17 mouse cellular contexts compared by ENCODE assay signal in genomic region chr2:119377826-119378225, GRCm38 (mm10). TPM values are rescaled to one million over a fixed set of nuclear protein-coding genes. Genes with fewer than 3 reads are reported as not detected.
DNase-seq lines count a peak whose midpoint lies in the region; ATAC-seq and TF ChIP-seq lines count a peak whose summit lies in the region.
"Had no signal": no experiment of that assay in that cellular context is flagged by ENCODE, and none has a peak within 500 bp of the region (broad histone marks: within the 10 kb centered on the region; RNA-seq: fewer than 3 reads in every experiment).

No protein-coding gene starts in this region.

- H3K9ac ChIP-seq in heart, embryonic 13.5 days: no peak overlapping the region
- no peak overlapping the region for H3K9ac ChIP-seq in kidney, postnatal 0 days (ENCODE audit: low read depth, low read length)
- no peak overlapping the region for H3K9ac ChIP-seq in lung, embryonic 16.5 days (ENCODE audit: low read length)
- H3K9ac ChIP-seq: hindbrain, embryonic 14.5 days had no signal

- no peak for TF ChIP-seq CTCF in kidney, postnatal 0 days (IDR thresholded peaks at IDR 0.05; ENCODE audit: low read depth)

- H3K4me2 ChIP-seq in heart, embryonic 13.5 days: no peak overlapping the region
- no peak overlapping the region for H3K4me2 ChIP-seq in kidney, postnatal 0 days (ENCODE audit: low read length)
- H3K4me2 ChIP-seq in lung, embryonic 16.5 days (ENCODE audit: low read depth, low read length): no peak overlapping the region
- H3K4me2 ChIP-seq: hindbrain, embryonic 14.5 days had no signal

- no peak overlapping the region for H3K4me3 ChIP-seq in heart, embryonic 13.5 days
- H3K4me3 ChIP-seq in kidney, postnatal 0 days (replicated peaks; ENCODE audit: low read depth, low read length): no peak overlapping the region
- no peak overlapping the region for H3K4me3 ChIP-seq in lung, embryonic 16.5 days (ENCODE audit: low read length)
- H3K4me3 ChIP-seq in limb, embryonic 10.5 days: no peak overlapping the region
- H3K4me3 ChIP-seq: embryonic facial prominence, embryonic 10.5 days; hindbrain, embryonic 10.5 days had no signal

- no peak for DNase-seq in heart, postnatal 14 days
- no peak for DNase-seq in kidney, postnatal 0 days (ENCODE audit: low spot score)
- DNase-seq in kidney, postnatal 10 days: no peak
- DNase-seq in lung, adult 18-20 months: no peak
- peak; percentile 53 for DNase-seq in lung, postnatal 36 days
- no peak for DNase-seq in limb, embryonic 10.5 days (ENCODE audit: low spot score)
- DNase-seq: adrenal gland, adult 8-10 months; cerebellum, adult 2 months; cerebellum, postnatal 10 days; heart, adult 18-20 months; heart, postnatal 10 days had no signal

- H3K27ac ChIP-seq in heart, embryonic 13.5 days (replicated peaks): peak overlapping the region; percentile 39; the same call in 1 of the 2 replicates
- H3K27ac ChIP-seq in kidney, postnatal 0 days: peak overlapping the region; percentile 66; the same call in 1 of the 2 replicates
- peak overlapping the region; percentile 49 for H3K27ac ChIP-seq in lung, embryonic 16.5 days (ENCODE audit: low read length)
- H3K27ac ChIP-seq in limb, embryonic 10.5 days: no peak overlapping the region
- H3K27ac ChIP-seq: embryonic facial prominence, embryonic 10.5 days; hindbrain, embryonic 10.5 days; hindbrain, embryonic 14.5 days had no signal

- peaks cover 100% of the 10 kb centered on the region for H3K36me3 ChIP-seq in heart, embryonic 13.5 days
- H3K36me3 ChIP-seq in kidney, postnatal 0 days (ENCODE audit: insufficient read depth, low read length): peaks cover 69% of the 10 kb centered on the region
- peaks cover 55% of the 10 kb centered on the region for H3K36me3 ChIP-seq in lung, embryonic 16.5 days (ENCODE audit: control insufficient read depth, insufficient read depth, low read length)
- H3K36me3 ChIP-seq in limb, embryonic 10.5 days: peaks cover 100% of the 10 kb centered on the region

- no peaks in the 10 kb centered on the region for H3K4me1 ChIP-seq in heart, embryonic 13.5 days
- no peaks in the 10 kb centered on the region for H3K4me1 ChIP-seq in kidney, postnatal 0 days (replicated peaks; ENCODE audit: insufficient read depth, low read length)
- no peaks in the 10 kb centered on the region for H3K4me1 ChIP-seq in lung, embryonic 16.5 days (replicated peaks; ENCODE audit: control insufficient read depth, insufficient read depth, low read length)
- no peaks in the 10 kb centered on the region for H3K4me1 ChIP-seq in limb, embryonic 10.5 days
- H3K4me1 ChIP-seq: embryonic facial prominence, embryonic 10.5 days; hindbrain, embryonic 10.5 days had no signal

- no peaks in the 10 kb centered on the region for H3K27me3 ChIP-seq in heart, embryonic 13.5 days (replicated peaks)
- no peaks in the 10 kb centered on the region for H3K27me3 ChIP-seq in kidney, postnatal 0 days (ENCODE audit: insufficient read depth, low read length)
- H3K27me3 ChIP-seq in lung, embryonic 16.5 days (ENCODE audit: control insufficient read depth, insufficient read depth, low read depth, low read length): no peaks in the 10 kb centered on the region
- no peaks in the 10 kb centered on the region for H3K27me3 ChIP-seq in limb, embryonic 10.5 days (ENCODE audit: low read depth, poor library complexity, severe bottlenecking)

- intact Hi-C loops in heart, postnatal 14 days (cut with DNase I): no loop called here

- 69% methylated on average over 3 of the region's 3 CpGs for WGBS in heart, embryonic 13.5 days
- 70% methylated on average over 3 of the region's 3 CpGs for WGBS in kidney, postnatal 0 days
- 74% methylated on average over 3 of the region's 3 CpGs for WGBS in lung, embryonic 16.5 days
- 96% methylated on average over 3 of the region's 3 CpGs for WGBS in limb, embryonic 10.5 days

- ATAC-seq in heart, embryonic 13.5 days (ENCODE audit: extremely low read depth, insufficient number of reproducible peaks, low FRiP score, low TSS enrichment): no peak
- no peak for ATAC-seq in kidney, postnatal 0 days (replicated peaks; ENCODE audit: low FRiP score, low read depth)
- no peak for ATAC-seq in lung, embryonic 16.5 days (ENCODE audit: low read depth)
- ATAC-seq: forebrain, embryonic 14.5 days had no signal

- H3K9me3 ChIP-seq in heart, embryonic 13.5 days: no peaks in the 10 kb centered on the region
- H3K9me3 ChIP-seq in kidney, postnatal 0 days (replicated peaks; ENCODE audit: low read length): no peaks in the 10 kb centered on the region
- no peaks in the 10 kb centered on the region for H3K9me3 ChIP-seq in lung, embryonic 16.5 days (ENCODE audit: control insufficient read depth, low read length)
- no peaks in the 10 kb centered on the region for H3K9me3 ChIP-seq in limb, embryonic 10.5 days (replicated peaks)
- H3K9me3 ChIP-seq: embryonic facial prominence, embryonic 10.5 days; hindbrain, embryonic 10.5 days had no signal

RNA-seq across cellular contexts. Expression of gene Chac1, which starts 26.8 kb away (rescaled TPM):
- 0.35 and 0.78 TPM in 2 replicates for polyA plus RNA-seq in heart, embryonic 13.5 days (2015; fragmentation: Nextera tagmentation; extraction: Ambion mirVana)
- 10 to 100 TPM; 12.8 to 13.0 TPM for total RNA-seq in heart, postnatal 14 days (2021)
- 0.64 and 0.83 TPM in 2 replicates for polyA plus RNA-seq in kidney, postnatal 0 days (2015; fragmentation: Nextera tagmentation; extraction: Ambion mirVana)
- polyA plus RNA-seq in lung, embryonic 16.5 days (2015; fragmentation: Nextera tagmentation; extraction: Ambion mirVana): 1.1 and 1.7 TPM in 2 replicates
- polyA plus RNA-seq in limb, embryonic 10.5 days (2016; fragmentation: Nextera tagmentation; extraction: Ambion mirVana): 0.62 and 0.86 TPM in 2 replicates

RNA-seq across cellular contexts. Expression of gene Dll4, which starts 52.2 kb away (rescaled TPM):
- 7.7 and 8.7 TPM in 2 replicates for polyA plus RNA-seq in heart, embryonic 13.5 days (2015; fragmentation: Nextera tagmentation; extraction: Ambion mirVana)
- total RNA-seq in heart, postnatal 14 days (2021): 10 to 100 TPM; 19.5 to 22.3 TPM
- 7.9 and 8.4 TPM in 2 replicates for polyA plus RNA-seq in kidney, postnatal 0 days (2015; fragmentation: Nextera tagmentation; extraction: Ambion mirVana)
- polyA plus RNA-seq in lung, embryonic 16.5 days (2015; fragmentation: Nextera tagmentation; extraction: Ambion mirVana): 14.6 and 17.8 TPM in 2 replicates
- 5.3 and 6.0 TPM in 2 replicates for polyA plus RNA-seq in limb, embryonic 10.5 days (2016; fragmentation: Nextera tagmentation; extraction: Ambion mirVana)
